Mouse (Mus musculus): Measurements from ENCODE around the gene Nmb.
"Not testable (repeated sequence)": the region's sequence is repeated elsewhere in the genome, so short reads cannot be mapped to it uniquely, and the experiment has no call there.

Nmb gene

GRCm38 (mm10) chr7:80904921-80905515, at the start of gene Nmb:
Nmb (minus strand) TSS chr7:80905076.
- DNase-seq = peak; percentile 50

GRCm38 (mm10) chr7:80954251-80954650, 49.4 kb upstream of the Nmb start:
- no peak for DNase-seq

GRCm38 (mm10) chr7:80952140-80952539, 47.3 kb upstream of the Nmb start:
- no peak for DNase-seq

GRCm38 (mm10) chr7:80951461-80951860, 46.6 kb upstream of the Nmb start:
- no peak for DNase-seq

GRCm38 (mm10) chr7:80947445-80948350, 42.8 kb upstream of the Nmb start, which contains the start of gene Sec11a:
Sec11a (minus strand) TSS chr7:80947780.
- DNase-seq = peak; percentile 96

- DNase-seq = no peak
Measured at GRCm38 (mm10) chr7:80939808-80940207, 34.9 kb upstream of the Nmb start.

GRCm38 (mm10) chr7:80937304-80937666, 32.4 kb upstream of the Nmb start:
- DNase-seq = not testable (repeated sequence)

- not testable (repeated sequence) for DNase-seq
Measured at GRCm38 (mm10) chr7:80936617-80937303, 31.9 kb upstream of the Nmb start.

GRCm38 (mm10) chr7:80935834-80936233, 31.0 kb upstream of the Nmb start:
- no peak for DNase-seq

- DNase-seq = no peak
Measured at GRCm38 (mm10) chr7:80932777-80933176, 27.9 kb upstream of the Nmb start.

GRCm38 (mm10) chr7:80931618-80932207, 26.8 kb upstream of the Nmb start:
- DNase-seq = no peak

- no peak for DNase-seq
Measured at GRCm38 (mm10) chr7:80923165-80923564, 18.3 kb upstream of the Nmb start.

GRCm38 (mm10) chr7:80919647-80920008, 14.8 kb upstream of the Nmb start:
- DNase-seq = no peak

GRCm38 (mm10) chr7:80918982-80919646, 14.2 kb upstream of the Nmb start:
- no peak for DNase-seq

GRCm38 (mm10) chr7:80917916-80918465, 13.1 kb upstream of the Nmb start:
- no peak for DNase-seq

GRCm38 (mm10) chr7:80912496-80912895, 7.6 kb upstream of the Nmb start:
- no peak for DNase-seq

- DNase-seq = no peak
Measured at GRCm38 (mm10) chr7:80911053-80911452, 6.2 kb upstream of the Nmb start.

- DNase-seq = no peak
Measured at GRCm38 (mm10) chr7:80903625-80904422, 1.1 kb downstream of the Nmb start.

GRCm38 (mm10) chr7:80901541-80902274, 3.2 kb downstream of the Nmb start:
- DNase-seq = no peak

- DNase-seq = peak; percentile 94
Measured at GRCm38 (mm10) chr7:80900944-80901501, 3.9 kb downstream of the Nmb start, which contains the start of gene Wdr73. Wdr73 (minus strand) TSS chr7:80901269.

All from layer of hippocampus, adult 9-11 months (tissue).